Mouse (Mus musculus): ENCODE data around the gene Krt222. TPM values are rescaled to one million over a fixed set of nuclear protein-coding genes. Genes with fewer than 3 reads are reported as not detected.
A peak's percentile ranks its signal among the peaks of the same experiment; 100 is the strongest.
"Not testable (repeated sequence)": the region's sequence is repeated elsewhere in the genome, so short reads cannot be mapped to it uniquely, and the experiment has no call there.

Krt222 gene
- polyA plus RNA-seq, 1 experiment from 2014 or later: 0.42 TPM

GRCm38 (mm10) chr11:99265220-99265619, 21.3 kb upstream of the Krt222 start:
- no peak overlapping the region for H3K9ac ChIP-seq
- H3K4me2 ChIP-seq: no peak overlapping the region
- 72% methylated on average over 9 of the region's 9 CpGs for WGBS
- H3K9me3 ChIP-seq: no peaks in the 10 kb centered on the region
- no peak for ATAC-seq (ENCODE audit: insufficient number of reproducible peaks, insufficient read depth, low FRiP score, low TSS enrichment, low read depth)
- H3K4me1 ChIP-seq: no peaks in the 10 kb centered on the region
- H3K27ac ChIP-seq: no peak overlapping the region
- no peaks in the 10 kb centered on the region for H3K27me3 ChIP-seq
- no peak overlapping the region for H3K4me3 ChIP-seq
- no peaks in the 10 kb centered on the region for H3K36me3 ChIP-seq

- WGBS: 74% methylated on average over 4 of the region's 4 CpGs
- Histone ChIP-seq H3K4me1 (no peaks in the 10 kb centered on the region), H3K9me3 (no peaks in the 10 kb centered on the region), H3K27me3 (no peaks in the 10 kb centered on the region), H3K4me2 (no peak overlapping the region), H3K36me3 (no peaks in the 10 kb centered on the region), H3K27ac (no peak overlapping the region), H3K4me3 (no peak overlapping the region), H3K9ac (no peak overlapping the region)
- ATAC-seq (ENCODE audit: insufficient number of reproducible peaks, insufficient read depth, low FRiP score, low TSS enrichment, low read depth): no peak
Measured at GRCm38 (mm10) chr11:99256213-99256612, 12.3 kb upstream of the Krt222 start.

GRCm38 (mm10) chr11:99255316-99255715, 11.4 kb upstream of the Krt222 start:
- no peak for ATAC-seq (ENCODE audit: insufficient number of reproducible peaks, insufficient read depth, low FRiP score, low TSS enrichment, low read depth)
- H3K9ac ChIP-seq: no peak overlapping the region
- H3K27ac ChIP-seq: no peak overlapping the region
- no peak overlapping the region for H3K4me3 ChIP-seq
- H3K36me3 ChIP-seq: no peaks in the 10 kb centered on the region
- peaks cover 2% of the 10 kb centered on the region for H3K4me1 ChIP-seq
- no peak overlapping the region for H3K4me2 ChIP-seq
- no peaks in the 10 kb centered on the region for H3K27me3 ChIP-seq
- 95% methylated on average over 8 of the region's 8 CpGs for WGBS
- no peaks in the 10 kb centered on the region for H3K9me3 ChIP-seq

- Histone ChIP-seq H3K27me3 (no peaks in the 10 kb centered on the region), H3K9me3 (no peaks in the 10 kb centered on the region), H3K27ac (no peak overlapping the region), H3K36me3 (no peaks in the 10 kb centered on the region), H3K9ac (no peak overlapping the region), H3K4me2 (no peak overlapping the region), H3K4me1 (peaks cover 5% of the 10 kb centered on the region), H3K4me3 (no peak overlapping the region)
- no peak for ATAC-seq (ENCODE audit: insufficient number of reproducible peaks, insufficient read depth, low FRiP score, low TSS enrichment, low read depth)
- 61% methylated on average over 2 of the region's 2 CpGs for WGBS
Measured at GRCm38 (mm10) chr11:99253893-99254292, 10.0 kb upstream of the Krt222 start.

GRCm38 (mm10) chr11:99252671-99253070, 8.8 kb upstream of the Krt222 start:
- Histone ChIP-seq H3K27me3 (no peaks in the 10 kb centered on the region), H3K4me1 (peaks cover 5% of the 10 kb centered on the region), H3K9ac (no peak overlapping the region), H3K4me3 (no peak overlapping the region), H3K9me3 (no peaks in the 10 kb centered on the region), H3K36me3 (no peaks in the 10 kb centered on the region), H3K4me2 (no peak overlapping the region), H3K27ac (no peak overlapping the region)
- no peak for ATAC-seq (ENCODE audit: insufficient number of reproducible peaks, insufficient read depth, low FRiP score, low TSS enrichment, low read depth)
- 66% methylated on average over 8 of the region's 8 CpGs for WGBS

GRCm38 (mm10) chr11:99250666-99251065, 6.8 kb upstream of the Krt222 start:
- 48% methylated on average over 3 of the region's 3 CpGs for WGBS
- no peak overlapping the region for H3K4me2 ChIP-seq
- no peak for ATAC-seq (ENCODE audit: insufficient number of reproducible peaks, insufficient read depth, low FRiP score, low TSS enrichment, low read depth)
- peaks cover 5% of the 10 kb centered on the region for H3K4me1 ChIP-seq
- H3K36me3 ChIP-seq: no peaks in the 10 kb centered on the region
- no peaks in the 10 kb centered on the region for H3K9me3 ChIP-seq
- no peak overlapping the region for H3K4me3 ChIP-seq
- no peak overlapping the region for H3K27ac ChIP-seq
- no peak overlapping the region for H3K9ac ChIP-seq
- H3K27me3 ChIP-seq: no peaks in the 10 kb centered on the region

GRCm38 (mm10) chr11:99250241-99250640, 6.4 kb upstream of the Krt222 start:
- no peak for ATAC-seq (ENCODE audit: insufficient number of reproducible peaks, insufficient read depth, low FRiP score, low TSS enrichment, low read depth)
- no peaks in the 10 kb centered on the region for H3K27me3 ChIP-seq

GRCm38 (mm10) chr11:99249115-99249514, 5.2 kb upstream of the Krt222 start:
- no peak overlapping the region for H3K9ac ChIP-seq
- peaks cover 6% of the 10 kb centered on the region for H3K4me1 ChIP-seq
- no peaks in the 10 kb centered on the region for H3K27me3 ChIP-seq
- H3K4me3 ChIP-seq: no peak overlapping the region
- no peak overlapping the region for H3K4me2 ChIP-seq
- H3K9me3 ChIP-seq: no peaks in the 10 kb centered on the region
- 63% methylated on average over 4 of the region's 4 CpGs for WGBS
- no peak for ATAC-seq (ENCODE audit: insufficient number of reproducible peaks, insufficient read depth, low FRiP score, low TSS enrichment, low read depth)
- H3K27ac ChIP-seq: no peak overlapping the region
- H3K36me3 ChIP-seq: no peaks in the 10 kb centered on the region

More at GRCm38 (mm10) chr11:99250241-99250640, 6.4 kb upstream of the Krt222 start:
- no peak overlapping the region for H3K27ac ChIP-seq
- H3K4me3 ChIP-seq: no peak overlapping the region
- no peak overlapping the region for H3K4me2 ChIP-seq
- 0 out of 2 replicates have a peak overlapping the region, but pooled peaks have one; percentile 17 for H3K9ac ChIP-seq
- H3K4me1 ChIP-seq: peaks cover 5% of the 10 kb centered on the region
- H3K36me3 ChIP-seq: no peaks in the 10 kb centered on the region
- WGBS: 35% methylated on average over 5 of the region's 5 CpGs
- H3K9me3 ChIP-seq: no peaks in the 10 kb centered on the region

- no peaks in the 10 kb centered on the region for H3K27me3 ChIP-seq
- H3K4me3 ChIP-seq: no peak overlapping the region
- no peak overlapping the region for H3K4me2 ChIP-seq
- no peak overlapping the region for H3K9ac ChIP-seq
- no peak overlapping the region for H3K27ac ChIP-seq
- WGBS: 96% methylated on average over 4 of the region's 4 CpGs
- H3K36me3 ChIP-seq: no peaks in the 10 kb centered on the region
- peaks cover 12% of the 10 kb centered on the region for H3K4me1 ChIP-seq
- no peaks in the 10 kb centered on the region for H3K9me3 ChIP-seq
- ATAC-seq (ENCODE audit: insufficient number of reproducible peaks, insufficient read depth, low FRiP score, low TSS enrichment, low read depth): no peak
Measured at GRCm38 (mm10) chr11:99247916-99248315, 4.0 kb upstream of the Krt222 start.

GRCm38 (mm10) chr11:99244519-99244918, 634 bp upstream of the Krt222 start:
- ATAC-seq (ENCODE audit: insufficient number of reproducible peaks, insufficient read depth, low FRiP score, low TSS enrichment, low read depth); H3K4me3 ChIP-seq; H3K27ac ChIP-seq; H3K4me2 ChIP-seq; H3K27me3 ChIP-seq; H3K9me3 ChIP-seq; H3K36me3 ChIP-seq; H3K4me1 ChIP-seq; H3K9ac ChIP-seq: not testable (repeated sequence)
- 47% methylated on average over 3 of the region's 3 CpGs for WGBS

GRCm38 (mm10) chr11:99243200-99243819, 575 bp downstream of the Krt222 start:
- no peaks in the 10 kb centered on the region for H3K9me3 ChIP-seq
- no peaks in the 10 kb centered on the region for H3K27me3 ChIP-seq
- no peak for ATAC-seq (ENCODE audit: insufficient number of reproducible peaks, insufficient read depth, low FRiP score, low TSS enrichment, low read depth)
- H3K4me2 ChIP-seq: peak overlapping the region; percentile 63
- no peaks in the 10 kb centered on the region for H3K36me3 ChIP-seq
- peak overlapping the region; percentile 61; the same call in 1 of the 2 replicates for H3K9ac ChIP-seq
- H3K4me1 ChIP-seq: peaks cover 7% of the 10 kb centered on the region; the same call in 1 of the 2 replicates
- no peak overlapping the region for H3K27ac ChIP-seq
- 63% methylated on average over 3 of the region's 3 CpGs for WGBS
- H3K4me3 ChIP-seq: peak overlapping the region; percentile 35

GRCm38 (mm10) chr11:99242056-99242455, 1.8 kb downstream of the Krt222 start:
- Histone ChIP-seq H3K36me3 (no peaks in the 10 kb centered on the region), H3K27me3 (no peaks in the 10 kb centered on the region), H3K4me1 (peaks cover 7% of the 10 kb centered on the region; the same call in 1 of the 2 replicates), H3K9ac (no peak overlapping the region), H3K27ac (no peak overlapping the region), H3K4me3 (no peak overlapping the region), H3K9me3 (no peaks in the 10 kb centered on the region), H3K4me2 (no peak overlapping the region)
- no peak for ATAC-seq (ENCODE audit: insufficient number of reproducible peaks, insufficient read depth, low FRiP score, low TSS enrichment, low read depth)
- WGBS: 75% methylated on average over 5 of the region's 5 CpGs
